Mouse (Mus musculus): ENCODE measurements around the gene Smap1. TPM values are rescaled to one million over a fixed set of nuclear protein-coding genes. Genes with fewer than 3 reads are reported as not detected.

Smap1 gene
- polyA plus RNA-seq, 1 experiment from 2014 or later: 48.4 TPM

- ATAC-seq (replicated peaks; ENCODE audit: low FRiP score) (no peak), DNase-seq (ENCODE audit: low spot score) (no peak)
- WGBS: 91% methylated on average over 7 of the region's 7 CpGs
Observed at GRCm38 (mm10) chr1:23865566-23865965, 56.6 kb downstream of the Smap1 start.

GRCm38 (mm10) chr1:23860944-23861343, 61.2 kb downstream of the Smap1 start:
- peaks cover 3% of the 10 kb centered on the region; the same call in 1 of the 2 replicates for H3K36me3 ChIP-seq (ENCODE audit: control insufficient read depth, insufficient read depth, low read length)
- H3K27me3 ChIP-seq (replicated peaks; ENCODE audit: control insufficient read depth, insufficient read depth, low read length): no peaks in the 10 kb centered on the region
- H3K9ac ChIP-seq (ENCODE audit: low read depth, low read length): no peak overlapping the region
- H3K9me3 ChIP-seq (ENCODE audit: control insufficient read depth, low read length): no peaks in the 10 kb centered on the region
- no peak overlapping the region for H3K4me3 ChIP-seq (ENCODE audit: low read depth, low read length)
- ATAC-seq (replicated peaks; ENCODE audit: low FRiP score) (no peak), DNase-seq (ENCODE audit: low spot score) (no peak)
- H3K4me1 ChIP-seq (replicated peaks; ENCODE audit: control insufficient read depth, insufficient read depth, low read length): no peaks in the 10 kb centered on the region
- 89% methylated on average over 2 of the region's 2 CpGs for WGBS
- no peak overlapping the region for H3K4me2 ChIP-seq
- no peak overlapping the region for H3K27ac ChIP-seq (ENCODE audit: low read depth, low read length)

More at GRCm38 (mm10) chr1:23865566-23865965, 56.6 kb downstream of the Smap1 start:
- no peaks in the 10 kb centered on the region for H3K9me3 ChIP-seq (ENCODE audit: control insufficient read depth, low read length)
- H3K27ac ChIP-seq (ENCODE audit: low read depth, low read length): no peak overlapping the region
- H3K9ac ChIP-seq (ENCODE audit: low read depth, low read length): no peak overlapping the region
- no peaks in the 10 kb centered on the region for H3K36me3 ChIP-seq (ENCODE audit: control insufficient read depth, insufficient read depth, low read length)
- H3K4me1 ChIP-seq (replicated peaks; ENCODE audit: control insufficient read depth, insufficient read depth, low read length): no peaks in the 10 kb centered on the region
- no peak overlapping the region for H3K4me3 ChIP-seq (ENCODE audit: low read depth, low read length)
- H3K4me2 ChIP-seq: no peak overlapping the region
- no peaks in the 10 kb centered on the region for H3K27me3 ChIP-seq (replicated peaks; ENCODE audit: control insufficient read depth, insufficient read depth, low read length)

- Histone ChIP-seq H3K9ac (ENCODE audit: low read depth, low read length) (no peak overlapping the region), H3K4me2 (no peak overlapping the region), H3K4me3 (ENCODE audit: low read depth, low read length) (no peak overlapping the region), H3K4me1 (replicated peaks; ENCODE audit: control insufficient read depth, insufficient read depth, low read length) (no peaks in the 10 kb centered on the region), H3K27ac (ENCODE audit: low read depth, low read length) (no peak overlapping the region), H3K27me3 (replicated peaks; ENCODE audit: control insufficient read depth, insufficient read depth, low read length) (no peaks in the 10 kb centered on the region), H3K9me3 (ENCODE audit: control insufficient read depth, low read length) (no peaks in the 10 kb centered on the region), H3K36me3 (ENCODE audit: control insufficient read depth, insufficient read depth, low read length) (peaks cover 3% of the 10 kb centered on the region; the same call in 1 of the 2 replicates)
- DNase-seq (ENCODE audit: low spot score) (no peak), ATAC-seq (replicated peaks; ENCODE audit: low FRiP score) (no peak)
- WGBS: 86% methylated on average over 3 of the region's 3 CpGs
Observed at GRCm38 (mm10) chr1:23855623-23856022, 66.5 kb downstream of the Smap1 start.

- Histone ChIP-seq H3K27me3 (replicated peaks; ENCODE audit: control insufficient read depth, insufficient read depth, low read length) (no peaks in the 10 kb centered on the region), H3K4me1 (replicated peaks; ENCODE audit: control insufficient read depth, insufficient read depth, low read length) (no peaks in the 10 kb centered on the region), H3K9ac (ENCODE audit: low read depth, low read length) (no peak overlapping the region), H3K27ac (ENCODE audit: low read depth, low read length) (no peak overlapping the region), H3K36me3 (ENCODE audit: control insufficient read depth, insufficient read depth, low read length) (peaks cover 6% of the 10 kb centered on the region), H3K9me3 (ENCODE audit: control insufficient read depth, low read length) (no peaks in the 10 kb centered on the region), H3K4me3 (ENCODE audit: low read depth, low read length) (no peak overlapping the region), H3K4me2 (no peak overlapping the region)
- no peak for DNase-seq (ENCODE audit: low spot score)
- WGBS: 86% methylated on average over 10 of the region's 10 CpGs
- no peak for ATAC-seq (replicated peaks; ENCODE audit: low FRiP score)
Observed at GRCm38 (mm10) chr1:23846044-23846680, 76.0 kb downstream of the Smap1 start.

- H3K27me3 ChIP-seq (replicated peaks; ENCODE audit: control insufficient read depth, insufficient read depth, low read length): no peaks in the 10 kb centered on the region
- WGBS: 95% methylated on average over 10 of the region's 10 CpGs
Observed at GRCm38 (mm10) chr1:23845007-23845406, 77.1 kb downstream of the Smap1 start.

GRCm38 (mm10) chr1:23843790-23844189, 78.3 kb downstream of the Smap1 start:
- no peaks in the 10 kb centered on the region for H3K4me1 ChIP-seq (replicated peaks; ENCODE audit: control insufficient read depth, insufficient read depth, low read length)
- no peaks in the 10 kb centered on the region for H3K9me3 ChIP-seq (ENCODE audit: control insufficient read depth, low read length)
- H3K27me3 ChIP-seq (replicated peaks; ENCODE audit: control insufficient read depth, insufficient read depth, low read length): no peaks in the 10 kb centered on the region
- H3K4me2 ChIP-seq: no peak overlapping the region
- WGBS: 92% methylated on average over 7 of the region's 7 CpGs
- ATAC-seq (replicated peaks; ENCODE audit: low FRiP score) (no peak), DNase-seq (ENCODE audit: low spot score) (no peak)
- H3K36me3 ChIP-seq (ENCODE audit: control insufficient read depth, insufficient read depth, low read length): peaks cover 6% of the 10 kb centered on the region
- H3K4me3 ChIP-seq (ENCODE audit: low read depth, low read length): no peak overlapping the region
- H3K9ac ChIP-seq (ENCODE audit: low read depth, low read length): no peak overlapping the region
- no peak overlapping the region for H3K27ac ChIP-seq (ENCODE audit: low read depth, low read length)

More at GRCm38 (mm10) chr1:23845007-23845406, 77.1 kb downstream of the Smap1 start:
- Histone ChIP-seq H3K4me2 (no peak overlapping the region), H3K4me3 (ENCODE audit: low read depth, low read length) (no peak overlapping the region), H3K9me3 (ENCODE audit: control insufficient read depth, low read length) (no peaks in the 10 kb centered on the region), H3K36me3 (ENCODE audit: control insufficient read depth, insufficient read depth, low read length) (peaks cover 6% of the 10 kb centered on the region), H3K4me1 (replicated peaks; ENCODE audit: control insufficient read depth, insufficient read depth, low read length) (no peaks in the 10 kb centered on the region), H3K9ac (ENCODE audit: low read depth, low read length) (no peak overlapping the region), H3K27ac (ENCODE audit: low read depth, low read length) (no peak overlapping the region)
- no peak for ATAC-seq (replicated peaks; ENCODE audit: low FRiP score)
- DNase-seq (ENCODE audit: low spot score): no peak

- no peak for ATAC-seq (replicated peaks; ENCODE audit: low FRiP score)
- peaks cover 6% of the 10 kb centered on the region for H3K36me3 ChIP-seq (ENCODE audit: control insufficient read depth, insufficient read depth, low read length)
Observed at GRCm38 (mm10) chr1:23842629-23843028, 79.5 kb downstream of the Smap1 start.

GRCm38 (mm10) chr1:23840924-23841323, 81.2 kb downstream of the Smap1 start:
- ATAC-seq (replicated peaks; ENCODE audit: low FRiP score) (no peak), DNase-seq (ENCODE audit: low spot score) (no peak)
- Histone ChIP-seq H3K4me3 (ENCODE audit: low read depth, low read length) (no peak overlapping the region), H3K9ac (ENCODE audit: low read depth, low read length) (no peak overlapping the region), H3K36me3 (ENCODE audit: control insufficient read depth, insufficient read depth, low read length) (peaks cover 6% of the 10 kb centered on the region), H3K4me1 (replicated peaks; ENCODE audit: control insufficient read depth, insufficient read depth, low read length) (no peaks in the 10 kb centered on the region), H3K9me3 (ENCODE audit: control insufficient read depth, low read length) (no peaks in the 10 kb centered on the region), H3K4me2 (no peak overlapping the region), H3K27ac (ENCODE audit: low read depth, low read length) (no peak overlapping the region), H3K27me3 (replicated peaks; ENCODE audit: control insufficient read depth, insufficient read depth, low read length) (no peaks in the 10 kb centered on the region)

More at GRCm38 (mm10) chr1:23842629-23843028, 79.5 kb downstream of the Smap1 start:
- H3K9ac ChIP-seq (ENCODE audit: low read depth, low read length): no peak overlapping the region
- H3K27me3 ChIP-seq (replicated peaks; ENCODE audit: control insufficient read depth, insufficient read depth, low read length): no peaks in the 10 kb centered on the region
- no peak overlapping the region for H3K4me3 ChIP-seq (ENCODE audit: low read depth, low read length)
- no peak for DNase-seq (ENCODE audit: low spot score)
- 73% methylated on average over 3 of the region's 3 CpGs for WGBS
- H3K4me1 ChIP-seq (replicated peaks; ENCODE audit: control insufficient read depth, insufficient read depth, low read length): no peaks in the 10 kb centered on the region
- no peak overlapping the region for H3K4me2 ChIP-seq
- H3K9me3 ChIP-seq (ENCODE audit: control insufficient read depth, low read length): no peaks in the 10 kb centered on the region
- no peak overlapping the region for H3K27ac ChIP-seq (ENCODE audit: low read depth, low read length)

GRCm38 (mm10) chr1:23836630-23837029, 85.5 kb downstream of the Smap1 start:
- no peak overlapping the region for H3K4me2 ChIP-seq
- H3K4me3 ChIP-seq (ENCODE audit: low read depth, low read length): no peak overlapping the region
- no peak overlapping the region for H3K9ac ChIP-seq (ENCODE audit: low read depth, low read length)
- no peaks in the 10 kb centered on the region for H3K27me3 ChIP-seq (replicated peaks; ENCODE audit: control insufficient read depth, insufficient read depth, low read length)
- H3K36me3 ChIP-seq (ENCODE audit: control insufficient read depth, insufficient read depth, low read length): no peaks in the 10 kb centered on the region
- H3K27ac ChIP-seq (ENCODE audit: low read depth, low read length): no peak overlapping the region
- WGBS: 63% methylated on average over 4 of the region's 4 CpGs
- ATAC-seq (replicated peaks; ENCODE audit: low FRiP score): peak; percentile 62
- no peaks in the 10 kb centered on the region for H3K4me1 ChIP-seq (replicated peaks; ENCODE audit: control insufficient read depth, insufficient read depth, low read length)
- DNase-seq (ENCODE audit: low spot score): no peak
- H3K9me3 ChIP-seq (ENCODE audit: control insufficient read depth, low read length): no peaks in the 10 kb centered on the region
